Mouse (Mus musculus) heart, postnatal 10 days (tissue): Measurements from ENCODE around the gene Rnf113a2. TPM values are rescaled to one million over a fixed set of nuclear protein-coding genes. Genes with fewer than 3 reads are reported as not detected.

ENCODE experiments used
- total RNA-seq, 2 experiments: library from RNA; stranded (reverse); gene quantifications; 2 replicates each; pipeline ENCODE4 v1.2.3; 2021

Gene Rnf113a2
- total RNA-seq, 2 experiments from 2014 or later, result 10.7 TPM

Other genes starting within 250 kb of the Rnf113a2 start
- 10 to 100 TPM; 19.5 to 20.3 TPM for gene Elmsan1, start 198.3 kb upstream of the Rnf113a2 start, total RNA-seq
- 100 to 1,000 TPM; 155 to 176 TPM for gene Ptgr2, start 132.0 kb upstream of the Rnf113a2 start, total RNA-seq
- gene Zfp410, start 100.3 kb upstream of the Rnf113a2 start, total RNA-seq, result 10 to 100 TPM; 33.6 to 34.8 TPM
- gene Coq6, start 55.5 kb upstream of the Rnf113a2 start, total RNA-seq, result 10 to 100 TPM; 89.2 to 93.1 TPM
- gene Fam161b, start 55.4 kb upstream of the Rnf113a2 start, total RNA-seq, result 1 to 10 TPM; 5.7 to 6.1 TPM
- gene Entpd5, start 8.2 kb upstream of the Rnf113a2 start, total RNA-seq, result 10 to 100 TPM; 50.0 to 58.4 TPM
- 1 to 10 TPM; 1.9 TPM for gene Bbof1, start 8.1 kb upstream of the Rnf113a2 start, total RNA-seq
- gene Aldh6a1, start 33.8 kb downstream of the Rnf113a2 start, total RNA-seq, result 10 to 100 TPM; 59.7 to 66.2 TPM
- 1 to 10 TPM; 8.0 to 9.1 TPM for gene Lin52, start 34.2 kb downstream of the Rnf113a2 start, total RNA-seq
- not detected for gene Vsx2, start 152.6 kb downstream of the Rnf113a2 start, total RNA-seq
- 1 to 10 TPM; 5.8 to 7.3 TPM for gene Abcd4, start 200.2 kb downstream of the Rnf113a2 start, total RNA-seq
- gene Vrtn, start 223.8 kb downstream of the Rnf113a2 start, total RNA-seq, result not detected